Mouse (Mus musculus) midbrain, postnatal 0 days (tissue): ENCODE results near the gene Actn4. TPM values are rescaled to one million over a fixed set of nuclear protein-coding genes. Genes with fewer than 3 reads are reported as not detected.
A peak's percentile ranks its signal among the peaks of the same experiment; 100 is the strongest.

ENCODE experiments used
- ATAC-seq: fragments of 200-750 bp; cut with Nextera tagmentation; 2 replicates; pipeline ENCODE4 v1.8.0; 2017; ENCODE audit warnings: moderate number of reproducible peaks, mild to moderate bottlenecking, moderate TSS enrichment, moderate library complexity; ENCODE audit not compliant: low FRiP score
- DNase-seq: peaks from one replicate; pipeline ENCODE4 v3.0.0-alpha.2; 2015; ENCODE audit warnings: low spot score
- H3K27ac ChIP-seq: fragments of 300-500 bp; sonication (generic); 2 replicates; pipeline ENCODE4 v1.5.1; 2014; ENCODE audit warnings: low read depth, mild to moderate bottlenecking, low read length, mixed read lengths
- H3K27me3 ChIP-seq: fragments of 300-500 bp; sonication (generic); 2 replicates; pipeline ENCODE4 v1.6.1; 2014; ENCODE audit warnings: low read length, control low read depth, mixed read lengths; ENCODE audit not compliant: insufficient read depth
- H3K36me3 ChIP-seq: fragments of 300-500 bp; sonication (generic); 2 replicates; pipeline ENCODE4 v1.6.1; 2014; ENCODE audit warnings: low read length, control low read depth, mixed read lengths; ENCODE audit not compliant: insufficient read depth
- H3K4me1 ChIP-seq: fragments of 300-500 bp; sonication (generic); 2 replicates; pipeline ENCODE4 v1.6.1; 2014; ENCODE audit warnings: mild to moderate bottlenecking, control low read depth, antibody characterized with exemption, low read length, mixed read lengths; ENCODE audit not compliant: insufficient read depth
- H3K4me2 ChIP-seq: fragments of 300-500 bp; sonication (generic); 2 replicates; pipeline ENCODE4 v1.6.1; 2014; ENCODE audit warnings: low read depth, mild to moderate bottlenecking, low read length, mixed read lengths; ENCODE audit not compliant: poor library complexity, severe bottlenecking
- H3K4me3 ChIP-seq: fragments of 300-500 bp; sonication (generic); 2 replicates; pipeline ENCODE4 v1.5.1; 2014; ENCODE audit warnings: low read depth, mild to moderate bottlenecking, low read length, moderate library complexity
- H3K9ac ChIP-seq: fragments of 300-500 bp; sonication (generic); replicated peaks from 2 replicates; pipeline ENCODE4 v1.6.1; 2014; ENCODE audit warnings: mild to moderate bottlenecking, low read length, moderate library complexity, mixed read lengths; ENCODE audit not compliant: poor library complexity, severe bottlenecking
- H3K9me3 ChIP-seq: fragments of 300-500 bp; sonication (generic); 2 replicates; pipeline ENCODE4 v1.6.1; 2016; ENCODE audit warnings: low read length, control low read depth
- CTCF ChIP-seq: IDR thresholded peaks from 2 replicates; pipeline ENCODE4 v1.5.1; 2016; ENCODE audit warnings: antibody characterized with exemption, mild to moderate bottlenecking
- WGBS: fragments of 180-500 bp; shearing (Covaris S2); extraction: QIAGEN DNeasy Blood & Tissue Kit; methylation state at CpG from one replicate; pipeline ENCODE4 v1.1.7; 2014; 5-methylcytosine and 5-hydroxymethylcytosine counted together
- polyA plus RNA-seq: library from polyadenylated mRNA; unstranded; fragments of >200 nt; fragmentation: Nextera tagmentation; extraction: Ambion mirVana; gene quantifications from 2 replicates; pipeline ENCODE4 v1.2.1, GENCODE M21; 2015
- total RNA-seq: library from RNA; depleted of rRNA; stranded (reverse); fragments of >200 nt; gene quantifications from 2 replicates; pipeline ENCODE4 v1.2.3, GENCODE M21; 2014

Gene Actn4
- total and polyA plus RNA-seq, 2 experiments from 2014 or later, result 74.7 to 101 TPM

- H3K4me2 ChIP-seq, result peak overlapping the region; percentile 46
- H3K9ac ChIP-seq, result no peak overlapping the region
- H3K36me3 ChIP-seq, result no peaks in the 10 kb centered on the region
- no peaks in the 10 kb centered on the region for H3K4me1 ChIP-seq
- DNase-seq (peak; percentile 37), ATAC-seq (peak; percentile 65; the same call in 1 of the 2 replicates)
- H3K4me3 ChIP-seq, result peak overlapping the region; percentile 22
- 51% methylated on average over 33 of the region's 33 CpGs for WGBS
- H3K27ac ChIP-seq, result no peak overlapping the region
- H3K27me3 ChIP-seq, result no peaks in the 10 kb centered on the region
- TF ChIP-seq CTCF, result peak; percentile 46
- H3K9me3 ChIP-seq, result no peaks in the 10 kb centered on the region
These were observed 96.4 kb downstream of the Actn4 start for GRCm38 (mm10) chr7:28865481-28866300.

- H3K4me1 ChIP-seq, result no peaks in the 10 kb centered on the region
- WGBS, result 35% methylated on average over 9 of the region's 9 CpGs
These were observed 97.8 kb downstream of the Actn4 start for GRCm38 (mm10) chr7:28864288-28864750.

GRCm38 (mm10) chr7:28863540-28863939, 98.6 kb downstream of the Actn4 start, which contains the start of gene Lgals7:
TSS of gene Lgals7 (plus strand) at chr7:28863853.
- H3K27me3 ChIP-seq, result no peaks in the 10 kb centered on the region
- TF ChIP-seq CTCF, result no peak
- DNase-seq (no peak), ATAC-seq (no peak)
- no peaks in the 10 kb centered on the region for H3K9me3 ChIP-seq
- 81% methylated on average over 6 of the region's 6 CpGs for WGBS
- no peak within 1 kb of the TSS for H3K4me3 ChIP-seq
- H3K36me3 ChIP-seq, result no peaks in the 10 kb centered on the region
- H3K4me1 ChIP-seq, result no peaks in the 10 kb centered on the region
- no peak within 1 kb of the TSS for H3K27ac ChIP-seq
- no peak within 1 kb of the TSS for H3K4me2 ChIP-seq
- no peak within 1 kb of the TSS for H3K9ac ChIP-seq

More at GRCm38 (mm10) chr7:28864288-28864750, 97.8 kb downstream of the Actn4 start:
- H3K36me3 ChIP-seq, result no peaks in the 10 kb centered on the region
- no peak overlapping the region for H3K4me2 ChIP-seq
- no peak for TF ChIP-seq CTCF
- H3K9me3 ChIP-seq, result no peaks in the 10 kb centered on the region
- no peak for DNase-seq
- H3K9ac ChIP-seq, result no peak overlapping the region
- H3K27me3 ChIP-seq, result no peaks in the 10 kb centered on the region
- ATAC-seq, result no peak
- H3K27ac ChIP-seq, result no peak overlapping the region
- H3K4me3 ChIP-seq, result no peak overlapping the region

GRCm38 (mm10) chr7:28862817-28863499, 99.2 kb downstream of the Actn4 start:
- no peaks in the 10 kb centered on the region for H3K4me1 ChIP-seq
- no peak overlapping the region for H3K9ac ChIP-seq
- ATAC-seq (no peak), DNase-seq (no peak)
- H3K36me3 ChIP-seq, result no peaks in the 10 kb centered on the region
- no peaks in the 10 kb centered on the region for H3K27me3 ChIP-seq
- H3K4me3 ChIP-seq, result no peak overlapping the region
- TF ChIP-seq CTCF, result no peak
- H3K9me3 ChIP-seq, result no peaks in the 10 kb centered on the region
- no peak overlapping the region for H3K4me2 ChIP-seq
- H3K27ac ChIP-seq, result no peak overlapping the region
- 90% methylated on average over 15 of the region's 15 CpGs for WGBS

GRCm38 (mm10) chr7:28860898-28861297, 101.2 kb downstream of the Actn4 start:
- no peaks in the 10 kb centered on the region for H3K9me3 ChIP-seq
- no peak overlapping the region for H3K27ac ChIP-seq
- H3K4me3 ChIP-seq, result no peak overlapping the region
- no peak overlapping the region for H3K4me2 ChIP-seq
- H3K4me1 ChIP-seq, result no peaks in the 10 kb centered on the region
- TF ChIP-seq CTCF, result peak; percentile 27
- WGBS, result 92% methylated on average over 6 of the region's 6 CpGs
- no peaks in the 10 kb centered on the region for H3K27me3 ChIP-seq
- ATAC-seq (no peak), DNase-seq (no peak)
- H3K9ac ChIP-seq, result no peak overlapping the region
- H3K36me3 ChIP-seq, result no peaks in the 10 kb centered on the region

GRCm38 (mm10) chr7:28859953-28860352, 102.2 kb downstream of the Actn4 start:
- no peak overlapping the region for H3K4me3 ChIP-seq
- H3K27ac ChIP-seq, result no peak overlapping the region
- H3K4me1 ChIP-seq, result no peaks in the 10 kb centered on the region
- ATAC-seq (no peak), DNase-seq (no peak)
- no peak for TF ChIP-seq CTCF
- no peak overlapping the region for H3K4me2 ChIP-seq
- no peaks in the 10 kb centered on the region for H3K9me3 ChIP-seq
- H3K27me3 ChIP-seq, result no peaks in the 10 kb centered on the region
- H3K9ac ChIP-seq, result no peak overlapping the region
- 96% methylated on average over 2 of the region's 2 CpGs for WGBS
- no peaks in the 10 kb centered on the region for H3K36me3 ChIP-seq
